Mouse (Mus musculus) liver, adult 2 months (tissue): ENCODE measurements around the gene Ubash3b. TPM values are rescaled to one million over a fixed set of nuclear protein-coding genes. Genes with fewer than 3 reads are reported as not detected.

Source experiments
- DNase-seq: peaks from one replicate; pipeline ENCODE4 v3.0.0-alpha.2; 2011; ENCODE audit warnings: low read depth, low spot score; ENCODE audit errors: extremely low read depth
- H3K27ac ChIP-seq: fragments of 200-500 bp; replicated peaks from 2 replicates; pipeline ENCODE4 v1.5.1; 2012; ENCODE audit warnings: low read depth, mild to moderate bottlenecking, control low read depth, inconsistent platforms, low read length; ENCODE audit not compliant: insufficient read depth
- H3K27me3 ChIP-seq: fragments of 200-500 bp; 2 replicates; pipeline ENCODE4 v1.6.1; 2012; ENCODE audit warnings: mild to moderate bottlenecking, moderate library complexity, low read length, inconsistent platforms; ENCODE audit not compliant: control insufficient read depth, insufficient read depth
- H3K36me3 ChIP-seq: fragments of 200-500 bp; 2 replicates; pipeline ENCODE4 v1.6.1; 2012; ENCODE audit warnings: low read length, inconsistent platforms; ENCODE audit not compliant: control insufficient read depth, insufficient read depth
- H3K4me1 ChIP-seq: fragments of 200-500 bp; 2 replicates; pipeline ENCODE4 v1.6.1; 2011; ENCODE audit warnings: low read length; ENCODE audit not compliant: control insufficient read depth, insufficient read depth
- H3K4me3 ChIP-seq: fragments of 200-500 bp; 2 replicates; pipeline ENCODE4 v1.5.1; 2011; ENCODE audit warnings: low read depth, mild to moderate bottlenecking, control low read depth, low read length, moderate library complexity; ENCODE audit not compliant: insufficient read depth
- H3K79me2 ChIP-seq: fragments of 200-500 bp; 2 replicates; pipeline ENCODE4 v1.6.1; 2012; ENCODE audit warnings: inconsistent platforms, mild to moderate bottlenecking, low read length, moderate library complexity; ENCODE audit not compliant: control insufficient read depth, insufficient read depth
- H3K9ac ChIP-seq: fragments of 200-500 bp; 2 replicates; pipeline ENCODE4 v1.6.1; 2012; ENCODE audit warnings: low read depth, mild to moderate bottlenecking, control low read depth, inconsistent platforms, low read length
- CTCF ChIP-seq: fragments of 200-500 bp; IDR thresholded peaks from 2 replicates; pipeline ENCODE4 v1.5.1; 2011; ENCODE audit warnings: low read depth, low read length, control low read depth
- POLR2A ChIP-seq: fragments of 200-500 bp; IDR thresholded peaks from 2 replicates; pipeline ENCODE4 v1.6.1; 2011; ENCODE audit warnings: low read length, control low read depth; ENCODE audit not compliant: insufficient read depth; ENCODE audit errors: extremely low read depth
- WGBS: fragments of 180-500 bp; shearing (Covaris S2); methylation state at CpG from one replicate; pipeline ENCODE4 v1.1.7; 2018; 5-methylcytosine and 5-hydroxymethylcytosine counted together
- polyA plus RNA-seq: library from polyadenylated mRNA; depleted of rRNA; stranded (reverse); fragments of >200 nt; gene quantifications from 2 replicates; pipeline ENCODE4 v1.2.3, GENCODE M21; 2012
- total RNA-seq: library from RNA; depleted of rRNA; stranded (reverse); fragments of >200 nt; gene quantifications from 2 replicates; pipeline ENCODE4 v1.2.3, GENCODE M21; 2014

The Ubash3b gene
- total and polyA plus RNA-seq, 2 experiments: 0.65 to 0.76 TPM

GRCm38 (mm10) chr9:41021690-41022089 is 139.8 kb downstream of the Ubash3b start:
- Histone ChIP-seq H3K27ac (no peak overlapping the region), H3K4me3 (no peak overlapping the region), H3K9ac (no peak overlapping the region), H3K4me1 (no peaks in the 10 kb centered on the region), H3K79me2 (no peaks in the 10 kb centered on the region), H3K27me3 (no peaks in the 10 kb centered on the region), H3K36me3 (no peaks in the 10 kb centered on the region)
- DNase-seq: no peak
- WGBS: 86% methylated on average over 3 of the region's 3 CpGs
- no peak for TF ChIP-seq POLR2A
- TF ChIP-seq CTCF: no peak

- no peaks in the 10 kb centered on the region for H3K36me3 ChIP-seq
- H3K9ac ChIP-seq: no peak overlapping the region
- no peak for TF ChIP-seq POLR2A
- no peak for TF ChIP-seq CTCF
- H3K79me2 ChIP-seq: no peaks in the 10 kb centered on the region
- WGBS: 90% methylated on average over 3 of the region's 3 CpGs
- no peaks in the 10 kb centered on the region for H3K27me3 ChIP-seq
- no peak overlapping the region for H3K4me3 ChIP-seq
- H3K4me1 ChIP-seq: no peaks in the 10 kb centered on the region
- no peak overlapping the region for H3K27ac ChIP-seq
- DNase-seq: no peak
These were observed 141.0 kb downstream of the Ubash3b start for GRCm38 (mm10) chr9:41020486-41020885.

GRCm38 (mm10) chr9:41014512-41014911 is 147.0 kb downstream of the Ubash3b start:
- 74% methylated on average over 4 of the region's 4 CpGs for WGBS
- no peak for DNase-seq
- no peak overlapping the region for H3K4me3 ChIP-seq
- H3K27ac ChIP-seq: no peak overlapping the region
- no peak overlapping the region for H3K9ac ChIP-seq
- TF ChIP-seq POLR2A: no peak
- no peak for TF ChIP-seq CTCF
- H3K36me3 ChIP-seq: no peaks in the 10 kb centered on the region
- H3K4me1 ChIP-seq: no peaks in the 10 kb centered on the region
- H3K27me3 ChIP-seq: no peaks in the 10 kb centered on the region
- no peaks in the 10 kb centered on the region for H3K79me2 ChIP-seq

GRCm38 (mm10) chr9:41012456-41012855 is 149.0 kb downstream of the Ubash3b start:
- Histone ChIP-seq H3K79me2 (no peaks in the 10 kb centered on the region), H3K9ac (no peak overlapping the region), H3K4me1 (no peaks in the 10 kb centered on the region), H3K36me3 (no peaks in the 10 kb centered on the region), H3K27me3 (no peaks in the 10 kb centered on the region), H3K4me3 (no peak overlapping the region), H3K27ac (no peak overlapping the region)
- DNase-seq: no peak
- WGBS: 93% methylated on average over 5 of the region's 5 CpGs
- TF ChIP-seq CTCF: no peak
- no peak for TF ChIP-seq POLR2A

- Histone ChIP-seq H3K4me3 (no peak overlapping the region), H3K36me3 (no peaks in the 10 kb centered on the region), H3K9ac (no peak overlapping the region), H3K27ac (no peak overlapping the region), H3K4me1 (no peaks in the 10 kb centered on the region), H3K27me3 (no peaks in the 10 kb centered on the region), H3K79me2 (no peaks in the 10 kb centered on the region)
- WGBS: 87% methylated on average over 13 of the region's 13 CpGs
- TF ChIP-seq POLR2A (no peak), CTCF (no peak)
- no peak for DNase-seq
These were observed 149.7 kb downstream of the Ubash3b start for GRCm38 (mm10) chr9:41011512-41012436.

GRCm38 (mm10) chr9:41007785-41008184 is 153.7 kb downstream of the Ubash3b start:
- TF ChIP-seq POLR2A: no peak
- TF ChIP-seq CTCF: no peak
- WGBS: 22% methylated on average over 1 of the region's 1 CpGs
- H3K79me2 ChIP-seq: no peaks in the 10 kb centered on the region
- no peaks in the 10 kb centered on the region for H3K4me1 ChIP-seq
- no peak overlapping the region for H3K27ac ChIP-seq
- H3K9ac ChIP-seq: no peak overlapping the region
- H3K4me3 ChIP-seq: no peak overlapping the region
- no peak for DNase-seq
- H3K27me3 ChIP-seq: no peaks in the 10 kb centered on the region
- no peaks in the 10 kb centered on the region for H3K36me3 ChIP-seq
